Mouse (Mus musculus) kidney, embryonic 15.5 days (tissue): ENCODE measurements around the gene Cstf2. TPM values are rescaled to one million over a fixed set of nuclear protein-coding genes. Genes with fewer than 3 reads are reported as not detected.

Experiments used
- ATAC-seq: fragments of 200-750 bp; cut with Nextera tagmentation; replicated peaks from 2 replicates; pipeline ENCODE4 v1.8.0; 2017; ENCODE audit warnings: moderate TSS enrichment; ENCODE audit not compliant: low FRiP score
- H3K27ac ChIP-seq: fragments of 300-500 bp; sonication (generic); 2 replicates; pipeline ENCODE4 v1.5.1; 2015; ENCODE audit warnings: mild to moderate bottlenecking, inconsistent platforms
- H3K27me3 ChIP-seq: fragments of 300-500 bp; sonication (generic); 2 replicates; pipeline ENCODE4 v1.6.1; 2015; ENCODE audit warnings: inconsistent platforms
- H3K36me3 ChIP-seq: fragments of 300-500 bp; sonication (generic); 2 replicates; pipeline ENCODE4 v1.6.1; 2015; ENCODE audit warnings: inconsistent platforms
- H3K4me1 ChIP-seq: fragments of 300-500 bp; sonication (generic); 2 replicates; pipeline ENCODE4 v1.6.1; 2015; ENCODE audit warnings: inconsistent platforms
- H3K4me2 ChIP-seq: fragments of 300-500 bp; sonication (generic); 2 replicates; pipeline ENCODE4 v1.6.1; 2015; ENCODE audit warnings: moderate library complexity, mild to moderate bottlenecking, inconsistent platforms
- H3K4me3 ChIP-seq: fragments of 300-500 bp; sonication (generic); replicated peaks from 2 replicates; pipeline ENCODE4 v1.5.1; 2015; ENCODE audit warnings: mild to moderate bottlenecking, inconsistent platforms
- H3K9ac ChIP-seq: fragments of 300-500 bp; sonication (generic); 2 replicates; pipeline ENCODE4 v1.6.1; 2015; ENCODE audit warnings: mild to moderate bottlenecking, inconsistent platforms
- H3K9me3 ChIP-seq: fragments of 300-500 bp; sonication (generic); replicated peaks from 2 replicates; pipeline ENCODE4 v1.6.1; 2016; ENCODE audit warnings: inconsistent platforms
- WGBS: fragments of 180-500 bp; shearing (Covaris S2); methylation state at CpG from one replicate; pipeline ENCODE4 v1.1.7; 2015; ENCODE audit warnings: mixed read lengths; 5-methylcytosine and 5-hydroxymethylcytosine counted together
- microRNA-seq: library from miRNA; unstranded; fragments of <30 nt; microRNA quantifications from one replicate; pipeline ENCODE4, GENCODE M21; 2016
- polyA plus RNA-seq: library from polyadenylated mRNA; unstranded; fragments of >200 nt; fragmentation: Nextera tagmentation; extraction: Ambion mirVana; gene quantifications from 2 replicates; pipeline ENCODE4 v1.2.1, GENCODE M21; 2015

Cstf2 gene
- polyA plus RNA-seq, 1 experiment from 2014 or later, result 47.7 TPM

GRCm38 (mm10) chrX:134132295-134132694, 73.3 kb downstream of the Cstf2 start:
- no peaks in the 10 kb centered on the region for H3K4me1 ChIP-seq
- H3K27ac ChIP-seq, result no peak overlapping the region
- H3K4me2 ChIP-seq, result no peak overlapping the region
- H3K9ac ChIP-seq, result no peak overlapping the region
- peaks cover 34% of the 10 kb centered on the region for H3K27me3 ChIP-seq
- no peak for ATAC-seq
- WGBS, result 22% methylated on average over 5 of the region's 5 CpGs
- H3K4me3 ChIP-seq, result no peak overlapping the region
- no peaks in the 10 kb centered on the region for H3K9me3 ChIP-seq
- H3K36me3 ChIP-seq, result no peaks in the 10 kb centered on the region

GRCm38 (mm10) chrX:134133821-134134220, 74.8 kb downstream of the Cstf2 start:
- Histone ChIP-seq H3K4me1 (no peaks in the 10 kb centered on the region), H3K9me3 (no peaks in the 10 kb centered on the region), H3K27ac (no peak overlapping the region), H3K36me3 (no peaks in the 10 kb centered on the region), H3K9ac (no peak overlapping the region), H3K27me3 (peaks cover 31% of the 10 kb centered on the region), H3K4me2 (no peak overlapping the region), H3K4me3 (no peak overlapping the region)
- ATAC-seq, result no peak
- 45% methylated on average over 3 of the region's 3 CpGs for WGBS

Small RNA genes within 50 kb of the gene (microRNA-seq; reads per million reads assigned to microRNA genes)
- 1.2 reads per million for gene Mir3112

Other genes starting within 250 kb of the Cstf2 start
- 2.9 and 5.4 TPM in 2 replicates for gene Tnmd, start 208.2 kb upstream of the Cstf2 start, polyA plus RNA-seq
- gene Tspan6, start 160.8 kb upstream of the Cstf2 start, polyA plus RNA-seq, result 163 and 186 TPM in 2 replicates
- gene Srpx2, start 150.8 kb upstream of the Cstf2 start, polyA plus RNA-seq, result 3.8 and 4.9 TPM in 2 replicates
- gene Sytl4, start 77.4 kb upstream of the Cstf2 start, polyA plus RNA-seq, result 5.3 and 9.6 TPM in 2 replicates
- 0.13 and 0.32 TPM in 2 replicates for gene Xkrx, start 102.9 kb downstream of the Cstf2 start, polyA plus RNA-seq
- not detected in 2 replicates for gene Arl13a, start 128.3 kb downstream of the Cstf2 start, polyA plus RNA-seq
- not detected in 2 replicates for gene Nox1, start 162.8 kb downstream of the Cstf2 start, polyA plus RNA-seq
- 16.9 and 18.9 TPM in 2 replicates for gene Trmt2b, start 217.8 kb downstream of the Cstf2 start, polyA plus RNA-seq
- 11.1 and 12.0 TPM in 2 replicates for gene Tmem35a, start 236.0 kb downstream of the Cstf2 start, polyA plus RNA-seq
- gene Cenpi, start 248.9 kb downstream of the Cstf2 start, polyA plus RNA-seq, result 33.1 and 33.7 TPM in 2 replicates